Mouse (Mus musculus) c-Kit-positive CD71-negative TER-119-negative erythroid progenitor cells, embryonic 14.5 days (primary cell): ENCODE measurements around the gene Enthd1.

ENCODE experiments used
- DNase-seq: peaks from one replicate; pipeline ENCODE4 v3.0.0-alpha.2; 2013; ENCODE audit warnings: low read depth

Enthd1 gene

DNA sequence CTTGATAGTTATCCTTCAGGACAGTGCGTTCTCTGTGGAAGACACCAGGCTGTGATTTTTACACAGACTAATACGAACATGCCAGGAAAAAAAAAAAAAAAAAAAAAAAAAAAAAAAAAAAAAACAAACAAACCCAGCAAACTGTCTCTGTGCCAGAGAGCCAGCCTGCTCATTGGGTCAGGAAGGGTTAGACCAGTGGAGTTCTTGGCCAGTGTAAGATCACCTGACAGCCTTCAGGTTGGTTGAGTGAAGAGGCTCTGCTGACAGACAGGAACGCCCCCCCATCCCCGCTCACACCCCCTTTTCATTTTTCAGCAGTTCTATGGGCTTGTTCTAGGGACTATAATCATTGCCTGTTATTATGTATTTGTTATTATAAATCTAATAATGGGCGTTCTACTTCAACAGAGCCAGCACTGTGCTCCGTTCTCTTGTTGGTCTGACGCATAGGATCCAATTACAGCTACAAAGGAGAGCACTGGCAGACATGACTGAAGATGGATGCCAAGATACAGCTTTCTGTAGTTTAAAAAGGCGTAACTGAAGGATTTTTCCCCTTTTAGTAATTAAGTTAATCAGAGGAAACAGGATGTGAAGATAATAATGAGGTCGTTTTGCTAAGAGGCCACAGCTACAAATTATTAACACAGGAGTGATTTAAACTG lies 81.8 kb downstream of the Enthd1 start:
- no peak for DNase-seq

DNA sequence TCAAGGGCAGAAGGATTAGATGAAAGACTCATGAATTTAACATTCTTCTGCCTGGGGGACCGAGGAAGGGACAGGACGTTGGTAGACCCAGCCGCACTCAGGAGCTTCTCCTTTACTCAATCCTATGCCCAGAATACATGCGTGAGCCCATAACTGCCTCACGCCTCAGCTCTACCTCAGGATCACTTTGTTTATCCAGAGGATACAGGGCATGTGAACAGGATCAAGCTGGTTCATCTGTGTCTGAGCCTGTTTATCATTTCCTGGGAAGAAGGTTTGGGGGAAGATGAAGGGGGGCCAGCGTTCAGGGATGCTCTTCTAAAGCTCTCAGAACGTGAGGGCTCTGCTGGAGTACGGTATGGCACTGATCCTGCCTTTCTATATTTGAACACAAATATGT lies 82.6 kb downstream of the Enthd1 start:
- no peak for DNase-seq

DNA sequence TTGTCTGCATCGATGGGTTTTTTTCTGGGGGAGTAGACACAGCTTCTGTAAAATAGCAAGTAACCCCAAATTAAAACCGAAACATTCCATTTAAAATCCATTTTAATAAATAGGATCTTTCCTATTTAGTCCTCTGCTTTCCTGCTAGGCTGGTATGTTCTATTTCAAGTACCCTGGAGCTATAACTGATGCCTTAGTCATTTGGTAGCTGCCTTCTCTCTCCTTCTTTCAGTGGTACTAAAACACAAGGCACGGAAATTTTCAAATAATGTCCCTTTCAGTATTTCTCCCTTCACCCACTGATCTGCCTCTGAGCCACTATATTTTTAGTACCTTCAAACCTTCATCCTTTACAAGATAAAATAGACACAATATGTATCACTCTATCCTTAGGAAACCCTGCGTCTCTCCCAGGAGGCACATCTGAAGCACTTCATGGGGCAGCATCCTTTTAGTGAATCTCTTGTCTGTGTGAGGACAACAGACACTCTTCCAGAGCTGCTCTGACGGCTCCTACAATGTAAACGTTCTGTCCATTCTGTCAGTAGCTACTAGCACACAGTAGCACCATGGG lies 90.4 kb downstream of the Enthd1 start:
- DNase-seq: no peak

DNA sequence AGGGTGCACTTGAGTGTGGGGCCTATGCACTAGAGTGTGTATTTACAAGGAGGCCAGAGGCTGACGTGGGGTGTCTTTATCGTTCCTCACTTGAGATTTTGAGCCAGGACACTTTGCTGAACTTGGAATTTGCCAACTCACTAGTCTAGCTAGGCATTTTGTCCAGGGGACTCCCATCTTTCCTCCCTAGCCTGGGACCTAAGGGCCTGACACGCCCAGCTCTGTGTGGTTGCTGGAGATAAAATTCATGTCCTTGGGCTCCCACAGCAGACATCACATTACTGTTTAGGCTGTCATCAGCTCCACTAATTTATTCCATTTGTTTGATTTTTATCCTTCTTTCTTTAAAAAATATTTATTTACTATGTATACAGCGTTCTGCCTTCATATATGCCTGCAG lies 97.1 kb downstream of the Enthd1 start:
- DNase-seq: no peak

DNA sequence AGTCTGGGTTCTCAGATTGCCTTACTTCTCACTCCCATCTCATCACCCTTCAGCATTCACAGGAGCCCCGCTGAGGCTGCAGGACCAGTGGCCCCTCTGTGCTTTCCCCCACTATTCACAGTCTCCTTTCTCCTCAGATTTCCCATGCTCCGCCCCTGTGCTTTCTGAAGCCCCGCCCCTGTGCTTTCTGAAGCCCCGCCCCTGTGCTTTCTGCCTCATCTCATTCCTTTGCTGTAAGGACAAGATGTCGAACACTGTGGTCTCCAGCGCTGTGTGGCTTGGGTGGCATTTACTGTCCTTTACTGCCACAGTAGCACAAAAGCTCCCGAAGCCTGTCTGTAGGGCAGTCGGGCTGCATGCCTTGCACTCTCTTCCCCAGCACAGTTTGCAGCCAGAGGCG lies 102.8 kb downstream of the Enthd1 start:
- peak; percentile 25 for DNase-seq

DNA sequence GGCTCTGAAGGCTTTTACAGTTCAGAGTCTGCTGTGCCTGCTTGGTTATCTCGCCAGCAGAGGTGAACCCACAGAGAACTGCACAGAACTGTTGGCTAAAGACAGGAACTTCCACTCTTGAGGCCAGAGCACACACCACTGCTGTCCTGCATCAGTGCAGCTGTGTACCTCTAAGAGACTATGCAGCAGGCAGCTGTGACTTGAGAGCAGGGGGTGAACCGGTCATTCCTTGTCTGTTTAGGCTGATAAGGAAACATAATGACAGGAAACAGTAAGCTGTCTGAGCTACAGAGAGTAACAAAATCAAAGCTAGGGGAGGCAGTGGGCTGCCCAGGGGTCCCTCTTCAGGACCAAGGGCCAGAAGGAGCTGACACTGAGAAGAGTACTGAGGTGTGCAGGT lies 103.5 kb downstream of the Enthd1 start:
- DNase-seq: no peak

DNA sequence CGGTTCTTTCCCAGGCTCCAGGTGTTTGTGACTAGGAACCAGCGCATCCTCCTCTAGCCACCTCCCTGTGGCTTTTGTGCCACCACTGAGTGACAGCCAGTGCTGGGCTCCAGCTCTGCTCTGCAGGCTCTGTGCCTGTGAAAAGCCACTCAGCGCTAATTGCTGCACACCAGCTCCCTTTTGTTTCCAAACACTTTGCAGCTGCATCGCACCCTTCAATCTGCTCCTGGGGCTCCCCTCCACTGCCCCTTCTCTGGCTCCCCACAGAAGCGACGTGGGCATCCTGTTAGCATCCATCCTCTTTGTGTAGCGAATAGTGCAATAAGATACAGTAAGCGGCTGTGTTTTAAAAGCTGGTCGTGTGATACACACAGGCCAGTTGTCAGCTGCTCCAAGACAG lies 104.9 kb downstream of the Enthd1 start:
- no peak for DNase-seq

DNA sequence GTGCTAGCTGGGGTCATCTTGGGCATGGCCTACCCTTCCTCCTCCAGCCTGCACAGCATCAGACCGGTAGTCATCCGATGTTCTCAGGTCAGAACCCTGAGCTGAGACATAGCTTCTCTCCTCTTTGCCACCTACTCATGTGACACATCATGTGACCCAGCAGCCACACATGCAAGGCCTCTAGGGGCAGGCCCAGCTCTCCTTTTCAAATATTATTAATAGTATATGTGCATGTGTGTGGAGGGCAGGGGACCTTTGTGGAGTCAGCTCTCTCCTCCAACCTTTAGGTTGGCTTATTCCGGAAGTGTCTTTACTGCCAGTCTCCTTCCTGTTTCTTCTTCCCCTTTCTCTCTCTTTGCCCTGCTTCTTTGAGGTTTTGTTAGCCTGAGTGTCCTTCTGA lies 107.0 kb downstream of the Enthd1 start:
- peak; percentile 20 for DNase-seq

DNA sequence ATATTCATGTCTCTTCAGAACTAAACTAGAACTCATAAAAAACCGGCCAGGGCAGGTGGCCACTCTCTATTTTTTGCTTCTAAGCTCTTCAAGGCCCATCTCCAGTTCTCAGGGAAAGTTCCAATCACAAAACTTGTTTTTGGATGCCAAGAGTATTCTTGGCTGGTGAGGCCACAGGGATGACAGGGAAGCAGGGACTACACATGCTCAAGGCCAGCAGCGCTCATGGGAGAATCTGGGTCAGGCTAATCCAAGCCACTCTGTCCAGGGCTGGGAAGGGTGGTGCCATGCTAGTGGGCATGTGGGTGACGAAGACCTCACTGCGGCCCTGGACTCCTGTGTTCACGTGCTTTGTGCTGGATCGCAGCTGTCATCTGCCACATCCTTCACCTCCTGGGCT lies 110.5 kb downstream of the Enthd1 start:
- no peak for DNase-seq

DNA sequence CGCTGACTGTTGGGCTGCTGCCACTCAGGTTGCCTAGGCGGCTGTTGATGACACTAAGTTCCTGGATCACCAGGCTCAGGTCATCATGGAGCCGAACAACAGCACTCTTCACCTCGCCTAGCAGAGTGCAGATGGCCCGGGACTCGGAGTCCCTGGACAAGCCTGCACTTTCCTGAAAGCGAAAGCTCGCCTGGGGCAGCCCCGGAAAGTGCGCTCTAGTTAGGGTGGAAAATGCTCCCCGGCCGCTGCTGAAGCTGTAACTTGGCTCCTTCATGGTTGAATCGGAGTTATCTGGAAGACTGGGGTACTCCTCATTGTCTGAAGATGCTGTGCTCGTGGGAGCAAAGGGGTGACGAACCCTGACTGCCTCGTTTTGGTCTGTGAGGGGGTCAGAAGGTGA lies 112.5 kb downstream of the Enthd1 start:
- DNase-seq: no peak

DNA sequence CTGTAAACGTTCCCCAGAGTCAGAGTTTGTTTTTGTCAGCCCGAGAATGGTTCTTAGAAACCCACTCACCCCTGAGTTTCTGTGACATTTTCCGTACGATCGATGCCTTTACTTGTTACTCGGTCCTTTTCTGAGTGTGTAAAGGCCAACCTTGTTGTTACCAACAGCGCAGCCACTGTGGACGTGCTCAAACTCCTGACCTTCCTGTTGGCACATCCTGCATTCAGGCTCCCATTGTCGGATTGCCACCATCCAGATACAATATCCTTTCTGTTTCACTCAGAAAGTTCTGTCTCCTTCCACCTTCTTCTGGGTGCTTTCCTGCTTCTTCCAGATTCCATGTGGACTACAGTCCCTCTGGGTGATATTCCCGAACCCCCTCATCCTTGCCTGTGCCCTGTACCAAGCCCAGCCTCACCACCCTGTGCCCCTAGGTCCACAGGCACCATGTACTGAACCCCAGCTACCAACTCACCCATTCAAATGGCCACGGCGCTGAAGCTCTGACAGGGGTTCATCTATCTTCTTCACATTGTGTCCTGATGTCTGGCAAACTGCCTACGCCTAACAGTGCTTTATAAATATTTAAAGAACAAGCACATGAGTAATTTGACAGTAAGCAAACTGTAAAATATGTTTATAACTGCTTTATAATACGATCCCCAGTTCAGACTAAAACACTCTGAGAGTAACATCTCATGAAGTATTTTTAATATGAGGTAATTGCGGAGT lies 118.8 kb downstream of the Enthd1 start:
- no peak for DNase-seq

DNA sequence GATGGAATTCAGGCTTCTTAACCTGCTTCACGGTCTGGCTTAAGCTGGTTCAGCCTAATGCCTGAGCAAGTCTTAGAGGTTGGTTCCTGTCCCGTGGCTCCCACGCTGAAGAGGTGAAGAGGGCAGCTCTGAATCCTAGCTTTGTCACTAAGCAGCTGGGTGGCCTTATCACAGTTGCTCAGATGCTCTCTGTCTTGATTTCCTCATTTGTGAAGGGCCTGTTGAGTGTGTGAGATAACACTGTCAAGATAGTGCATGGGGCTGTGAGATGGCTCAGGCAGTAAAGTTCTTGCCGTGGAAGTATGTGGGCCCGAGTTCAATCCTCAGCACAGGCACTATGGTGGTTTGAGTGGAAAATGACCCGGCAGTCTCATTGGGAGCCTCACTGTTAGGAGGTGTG lies 124.8 kb downstream of the Enthd1 start:
- DNase-seq: no peak

DNA sequence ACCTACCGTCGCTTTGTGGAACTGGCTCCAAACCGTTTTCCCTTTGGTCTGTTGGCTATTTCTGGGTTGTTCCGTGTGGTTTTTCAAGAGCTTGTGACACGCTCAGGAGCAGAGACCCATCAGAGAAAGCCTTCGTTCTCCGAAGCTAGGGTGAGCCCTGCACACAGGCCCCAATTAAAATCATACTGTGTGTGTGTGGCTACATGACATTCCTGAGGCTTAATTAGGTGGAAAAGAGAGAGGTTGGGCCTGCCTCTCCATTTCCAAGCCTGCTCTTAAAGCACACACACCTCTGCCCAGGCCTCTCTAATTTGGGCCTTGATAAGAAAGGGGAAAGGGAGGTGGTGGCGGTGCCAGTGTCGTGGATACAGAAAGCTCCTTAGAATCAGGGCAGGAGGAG lies 126.5 kb downstream of the Enthd1 start:
- DNase-seq: no peak

DNA sequence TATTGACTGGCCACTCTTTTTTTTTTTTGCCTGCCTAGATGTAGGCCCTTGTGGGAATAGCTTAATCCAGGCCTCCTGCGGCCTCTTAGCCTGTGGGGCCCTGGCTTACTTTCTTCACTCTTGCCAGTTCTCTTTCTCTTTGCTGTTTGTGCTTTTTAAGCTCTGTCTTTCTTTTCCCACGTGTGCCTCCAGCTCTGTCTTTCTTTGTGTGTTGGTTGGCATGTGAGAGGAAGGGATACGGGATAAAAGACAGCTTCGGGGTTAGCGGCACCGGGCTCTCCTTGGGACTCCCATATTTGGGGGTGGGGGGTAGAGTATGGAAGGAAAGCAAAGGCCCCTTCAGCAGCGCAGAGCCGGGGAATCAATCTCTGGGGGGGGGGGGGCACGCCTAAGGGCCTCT lies 127.0 kb downstream of the Enthd1 start:
- no peak for DNase-seq

DNA sequence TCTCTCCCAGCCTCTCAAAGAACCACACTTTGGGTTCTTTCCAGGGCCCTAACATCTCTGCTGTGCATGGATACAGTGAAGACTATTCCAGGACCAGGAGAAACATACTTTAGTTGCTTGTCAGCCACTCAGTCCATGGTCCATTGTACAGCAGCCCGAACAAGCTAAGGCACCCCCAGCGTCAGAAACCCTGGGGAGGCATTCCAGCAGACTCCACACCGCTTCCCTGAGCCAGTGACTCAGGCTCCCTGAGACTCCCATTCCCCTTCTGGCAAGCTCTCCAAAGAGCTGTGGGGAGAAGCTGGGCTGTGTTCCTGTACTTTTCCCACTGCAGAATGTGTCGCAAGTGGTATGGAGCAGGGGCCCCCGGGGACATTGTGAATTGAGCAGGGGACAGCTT lies 128.0 kb downstream of the Enthd1 start:
- DNase-seq: no peak

DNA sequence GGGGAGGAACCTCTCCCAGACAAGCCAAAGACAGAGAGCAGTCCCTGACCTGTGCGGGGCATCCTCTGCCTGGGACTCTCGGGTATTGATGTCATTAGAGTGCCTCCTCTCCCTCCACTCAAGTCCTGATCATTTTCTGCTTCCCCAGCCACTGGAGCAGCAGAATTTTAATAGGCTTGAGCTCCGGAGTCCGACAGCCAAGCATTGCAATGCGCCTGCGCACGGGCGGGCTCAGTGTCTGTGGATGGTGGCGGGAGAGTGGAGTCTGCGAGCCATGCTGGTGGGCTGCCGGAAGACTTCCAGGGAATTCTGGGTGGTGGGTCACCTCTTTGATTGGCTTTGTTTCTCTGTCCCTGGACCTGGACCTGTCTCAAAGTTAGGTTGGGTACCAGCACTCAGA lies 134.6 kb downstream of the Enthd1 start:
- no peak for DNase-seq

DNA sequence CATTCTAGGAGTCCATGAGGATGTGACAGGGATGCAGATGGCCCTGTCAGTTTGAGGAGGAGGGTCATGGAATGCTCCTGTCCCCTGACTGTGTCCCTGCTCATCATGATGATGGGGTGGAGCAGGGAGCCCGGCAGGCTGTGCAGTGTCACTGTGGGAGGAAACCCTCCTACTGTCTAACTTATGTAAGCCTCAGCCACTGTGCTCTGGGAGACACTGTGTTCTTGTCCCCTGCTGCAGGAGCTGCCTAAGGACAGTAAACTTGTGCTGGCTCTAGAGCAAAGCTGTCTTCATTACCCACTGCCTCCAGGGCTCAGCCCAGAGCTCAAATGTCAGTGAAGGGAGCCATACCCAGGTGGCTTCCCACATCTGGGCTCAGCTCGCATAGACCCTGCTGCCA lies 146.8 kb downstream of the Enthd1 start:
- no peak for DNase-seq

DNA sequence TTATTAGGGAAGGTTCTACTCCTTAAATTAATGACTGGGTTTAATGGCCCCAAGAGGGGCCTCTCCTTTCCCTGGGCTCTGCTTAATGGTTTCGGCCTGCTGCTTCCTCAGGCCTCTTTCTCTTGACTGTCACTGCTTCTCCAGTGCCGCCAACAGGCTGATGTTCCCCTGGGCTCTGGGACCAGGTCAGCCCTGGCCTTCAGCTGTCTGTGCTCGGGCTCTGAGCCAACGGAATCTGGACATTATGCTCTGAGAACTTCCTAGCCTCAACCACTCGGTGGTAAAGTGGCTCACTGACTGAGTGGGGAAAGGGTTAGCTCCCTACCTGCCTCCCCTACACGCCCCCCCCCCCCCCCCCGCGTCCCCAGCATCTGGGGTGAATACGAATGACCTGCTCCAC lies 147.9 kb downstream of the Enthd1 start:
- no peak for DNase-seq

DNA sequence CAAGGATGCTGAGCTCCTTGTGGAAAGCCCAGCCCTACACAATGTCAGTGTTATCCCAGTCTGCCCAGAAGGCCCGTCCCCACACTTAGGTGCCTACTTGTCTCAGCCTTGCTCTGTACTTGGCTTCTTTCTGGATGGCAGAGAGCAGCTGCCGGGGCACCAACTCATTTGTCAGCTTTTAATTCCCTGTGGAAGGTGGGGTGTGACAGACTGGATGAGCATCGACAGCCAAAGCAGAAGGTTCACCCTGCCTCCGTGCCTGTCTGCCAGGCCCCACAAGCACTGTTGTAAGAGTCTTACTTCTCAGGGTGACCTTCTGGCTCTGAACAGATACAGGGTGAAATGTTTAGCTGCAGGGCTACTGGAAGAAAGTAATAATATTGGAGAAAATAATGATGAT lies 149.8 kb downstream of the Enthd1 start:
- no peak for DNase-seq

DNA sequence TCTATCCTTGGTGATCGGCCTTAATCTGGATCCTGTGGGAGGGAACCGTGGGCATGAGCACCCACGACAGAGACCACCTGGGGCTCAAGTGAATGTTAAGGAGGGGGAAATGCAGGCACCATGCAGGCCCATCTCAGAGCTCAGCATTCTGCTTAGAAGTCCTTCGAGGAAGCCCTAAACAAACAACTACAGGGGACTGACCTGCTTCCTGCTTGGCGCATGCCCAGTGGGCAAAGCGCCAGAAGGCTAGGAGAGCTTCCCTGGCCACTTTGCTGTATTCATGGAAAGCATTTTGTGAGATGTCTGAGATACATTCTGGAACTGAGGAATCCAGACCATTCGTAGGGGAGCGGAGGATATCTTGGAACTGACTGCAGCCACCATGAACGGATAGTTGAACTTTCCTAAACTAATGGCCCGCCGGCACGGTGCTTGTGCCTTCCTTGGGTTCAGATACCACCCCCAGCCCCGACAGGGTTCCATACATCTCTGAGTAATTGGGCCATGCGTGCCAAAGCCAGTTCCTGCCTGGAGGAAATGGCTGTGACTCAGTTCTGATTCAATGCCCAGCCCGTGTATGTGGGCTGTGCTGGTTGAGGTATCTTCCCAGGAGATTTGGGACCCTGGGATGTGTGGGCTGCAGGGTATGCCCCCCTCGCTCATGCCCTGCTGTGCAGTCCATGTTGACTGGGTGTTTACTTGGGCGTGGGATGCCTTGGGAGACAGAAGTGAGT lies 150.8 kb downstream of the Enthd1 start:
- DNase-seq: no peak

DNA sequence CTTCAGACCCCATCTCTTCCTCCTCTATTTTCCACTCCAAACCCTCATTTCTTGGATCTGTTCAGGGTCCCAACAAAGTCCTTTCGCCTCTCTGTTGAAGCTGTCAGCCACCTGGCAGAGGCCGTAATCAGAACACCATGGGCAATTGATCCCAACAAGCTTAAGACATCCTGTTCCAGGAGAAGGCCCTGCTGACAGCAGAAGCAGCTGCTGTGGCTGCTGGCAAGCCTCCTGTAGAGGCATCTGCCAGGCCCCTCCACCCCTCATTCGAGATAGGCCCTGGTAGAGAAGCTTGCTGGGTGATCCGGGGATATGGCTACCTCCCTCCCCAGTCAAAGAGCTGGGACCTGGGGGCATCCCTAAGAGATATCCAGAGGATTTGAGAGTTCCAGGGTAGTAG lies 151.9 kb downstream of the Enthd1 start:
- no peak for DNase-seq

DNA sequence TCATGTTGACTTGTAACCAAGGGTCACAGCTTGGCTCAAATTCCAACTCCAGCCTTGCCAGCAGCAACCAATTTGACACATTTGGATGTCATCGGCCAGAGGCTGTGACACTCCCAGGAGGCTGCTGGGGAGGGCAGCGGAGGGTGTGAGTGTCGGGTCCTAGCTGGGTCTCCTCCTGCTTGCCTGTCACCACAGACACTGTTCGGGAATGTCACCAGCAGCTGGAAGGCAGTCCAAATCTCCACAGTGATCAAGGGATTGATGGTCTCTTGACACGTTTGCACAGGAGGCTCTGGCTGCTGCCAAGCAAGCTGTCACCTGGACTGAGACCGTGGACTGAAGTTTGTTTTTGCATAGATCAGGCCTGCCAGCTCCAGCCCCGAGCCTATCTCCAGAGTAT lies 154.3 kb downstream of the Enthd1 start:
- no peak for DNase-seq

DNA sequence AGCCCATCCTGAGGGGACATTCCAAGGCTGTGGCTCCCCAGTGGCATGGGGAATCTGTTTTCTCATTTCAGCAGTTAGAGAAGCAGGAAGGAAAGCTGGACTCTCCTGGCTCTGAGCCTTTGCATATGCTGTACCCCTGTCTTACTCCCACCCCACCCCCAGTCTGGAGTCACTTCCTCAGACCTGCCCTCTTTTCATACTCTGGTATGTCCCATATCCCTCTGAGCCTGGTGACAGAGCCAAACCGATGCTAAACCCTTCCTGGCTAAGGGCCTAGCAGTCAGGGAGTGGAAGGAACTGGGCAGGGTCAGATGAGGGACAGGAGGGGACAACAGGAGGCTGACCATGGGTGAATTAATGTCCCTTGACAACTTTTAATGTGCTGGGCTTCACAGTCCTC lies 157.1 kb downstream of the Enthd1 start:
- no peak for DNase-seq
